Mouse (Mus musculus) forebrain, embryonic 11.5 days (tissue): ENCODE data around the gene Gpr135. TPM values are rescaled to one million over a fixed set of nuclear protein-coding genes. Genes with fewer than 3 reads are reported as not detected.

Experiments used
- ATAC-seq: fragments of 200-750 bp; cut with Nextera tagmentation; replicated peaks from 2 replicates; pipeline ENCODE4 v1.8.0; 2017; ENCODE audit warnings: moderate TSS enrichment; ENCODE audit not compliant: low FRiP score
- DNase-seq: peaks from one replicate; pipeline ENCODE4 v3.0.0-alpha.2; 2017; ENCODE audit warnings: low spot score
- H3K27ac ChIP-seq: fragments of 300-500 bp; sonication (generic); 2 replicates; pipeline ENCODE4 v1.5.1; 2014; ENCODE audit warnings: low read depth, low read length
- H3K27me3 ChIP-seq: fragments of 300-500 bp; sonication (generic); 2 replicates; pipeline ENCODE4 v1.6.1; 2014; ENCODE audit warnings: mild to moderate bottlenecking, low read length, mixed read lengths; ENCODE audit not compliant: control insufficient read depth, insufficient read depth
- H3K36me3 ChIP-seq: fragments of 300-500 bp; sonication (generic); 2 replicates; pipeline ENCODE4 v1.6.1; 2014; ENCODE audit warnings: mild to moderate bottlenecking, low read length, moderate library complexity, mixed read lengths; ENCODE audit not compliant: control insufficient read depth, insufficient read depth
- H3K4me1 ChIP-seq: fragments of 300-500 bp; sonication (generic); replicated peaks from 2 replicates; pipeline ENCODE4 v1.6.1; 2014; ENCODE audit warnings: low read length, mixed read lengths; ENCODE audit not compliant: control insufficient read depth, insufficient read depth
- H3K4me2 ChIP-seq: fragments of 300-500 bp; sonication (generic); 2 replicates; pipeline ENCODE4 v1.6.1; 2014; ENCODE audit warnings: low read depth, mild to moderate bottlenecking, low read length, moderate library complexity, mixed read lengths; ENCODE audit not compliant: severe bottlenecking
- H3K4me3 ChIP-seq: fragments of 300-500 bp; sonication (generic); 2 replicates; pipeline ENCODE4 v1.5.1; 2014; ENCODE audit warnings: low read depth, low read length
- H3K9ac ChIP-seq: fragments of 300-500 bp; sonication (generic); 2 replicates; pipeline ENCODE4 v1.6.1; 2014; ENCODE audit warnings: low read length
- H3K9me3 ChIP-seq: fragments of 300-500 bp; sonication (generic); 2 replicates; pipeline ENCODE4 v1.6.1; 2016; ENCODE audit warnings: low read length, mixed read lengths; ENCODE audit not compliant: control insufficient read depth
- WGBS: fragments of 180-500 bp; shearing (Covaris S2); extraction: QIAGEN DNeasy Blood & Tissue Kit; methylation state at CpG from one replicate; pipeline ENCODE4 v1.1.7; 2014; 5-methylcytosine and 5-hydroxymethylcytosine counted together
- polyA plus RNA-seq: library from polyadenylated mRNA; unstranded; fragments of >200 nt; fragmentation: Nextera tagmentation; extraction: Ambion mirVana; gene quantifications from 2 replicates; pipeline ENCODE4 v1.2.1, GENCODE M21; 2014

Gpr135 gene
- polyA plus RNA-seq, 1 experiment from 2014 or later: 0.68 TPM

- no peaks in the 10 kb centered on the region for H3K27me3 ChIP-seq
- no peaks in the 10 kb centered on the region for H3K4me1 ChIP-seq
- no peak overlapping the region for H3K4me2 ChIP-seq
- DNase-seq (no peak), ATAC-seq (no peak)
- no peaks in the 10 kb centered on the region for H3K9me3 ChIP-seq
- H3K27ac ChIP-seq: no peak overlapping the region
- 84% methylated on average over 5 of the region's 5 CpGs for WGBS
- H3K36me3 ChIP-seq: no peaks in the 10 kb centered on the region
- no peak overlapping the region for H3K9ac ChIP-seq
- H3K4me3 ChIP-seq: no peak overlapping the region
Observed at GRCm38 (mm10) chr12:72021543-72021942, 49.4 kb downstream of the Gpr135 start.

- ATAC-seq: no peak
- no peaks in the 10 kb centered on the region for H3K4me1 ChIP-seq
- H3K27ac ChIP-seq: no peak overlapping the region
- H3K9me3 ChIP-seq: no peaks in the 10 kb centered on the region
- H3K27me3 ChIP-seq: no peaks in the 10 kb centered on the region
- no peak for DNase-seq
- 94% methylated on average over 4 of the region's 4 CpGs for WGBS
- H3K4me2 ChIP-seq: no peak overlapping the region
- no peaks in the 10 kb centered on the region for H3K36me3 ChIP-seq
- H3K9ac ChIP-seq: no peak overlapping the region
- no peak overlapping the region for H3K4me3 ChIP-seq
Observed at GRCm38 (mm10) chr12:72020285-72020684, 50.6 kb downstream of the Gpr135 start.

Other genes starting within 250 kb of the Gpr135 start
- gene Daam1, start 240.0 kb downstream of the Gpr135 start, polyA plus RNA-seq: 16.8 and 17.7 TPM in 2 replicates
- gene L3hypdh, start 14.3 kb upstream of the Gpr135 start, polyA plus RNA-seq: 7.4 and 8.3 TPM in 2 replicates
- gene Jkamp, start 14.5 kb upstream of the Gpr135 start, polyA plus RNA-seq: 59.9 and 67.3 TPM in 2 replicates
- 0.07 TPM in 1 of 2 replicates, not detected in the other for gene Ccdc175, start 113.9 kb upstream of the Gpr135 start, polyA plus RNA-seq